Mouse (Mus musculus) small intestine, adult 2 months (tissue): ENCODE data around the gene Atp6v0a1. TPM values are rescaled to one million over a fixed set of nuclear protein-coding genes. Genes with fewer than 3 reads are reported as not detected.

Experiments used
- H3K27ac ChIP-seq: fragments of 200-500 bp; 2 replicates; pipeline ENCODE4 v1.5.1; 2012; ENCODE audit warnings: low read depth, low read length, control low read depth, inconsistent platforms; ENCODE audit not compliant: insufficient read depth
- H3K27me3 ChIP-seq: fragments of 200-500 bp; 2 replicates; pipeline ENCODE4 v1.6.1; 2012; ENCODE audit warnings: mild to moderate bottlenecking, moderate library complexity, low read length, inconsistent platforms; ENCODE audit not compliant: control insufficient read depth, insufficient read depth
- H3K36me3 ChIP-seq: fragments of 200-500 bp; 2 replicates; pipeline ENCODE4 v1.6.1; 2012; ENCODE audit warnings: mild to moderate bottlenecking, low read length, control low read depth, inconsistent platforms; ENCODE audit not compliant: control insufficient read depth, insufficient read depth
- H3K4me1 ChIP-seq: fragments of 200-500 bp; 2 replicates; pipeline ENCODE4 v1.6.1; 2012; ENCODE audit warnings: low read length, inconsistent platforms, mixed read lengths; ENCODE audit not compliant: control insufficient read depth, insufficient read depth, insufficient read length
- H3K4me3 ChIP-seq: fragments of 200-500 bp; 2 replicates; pipeline ENCODE4 v1.5.1; 2012; ENCODE audit warnings: low read depth, mild to moderate bottlenecking, control low read depth, inconsistent platforms, low read length, moderate library complexity
- CTCF ChIP-seq: fragments of 200-500 bp; IDR thresholded peaks from 2 replicates; pipeline ENCODE4 v1.5.1; 2012; ENCODE audit warnings: low read depth, mild to moderate bottlenecking, control low read depth, inconsistent platforms, low read length, moderate library complexity, mixed read lengths; ENCODE audit not compliant: insufficient replicate concordance, insufficient read length; ENCODE audit errors: extremely low read depth
- POLR2A ChIP-seq: fragments of 200-500 bp; IDR thresholded peaks from 2 replicates; pipeline ENCODE4 v1.6.1; 2012; ENCODE audit warnings: low read depth, mild to moderate bottlenecking, control low read depth, inconsistent platforms, low read length, moderate library complexity
- WGBS: fragments of 180-500 bp; shearing (Covaris S2); methylation state at CpG from one replicate; pipeline ENCODE4 v1.1.7; 2018; 5-methylcytosine and 5-hydroxymethylcytosine counted together
- polyA plus RNA-seq: library from polyadenylated mRNA; depleted of rRNA; stranded (reverse); fragments of >200 nt; gene quantifications from 2 replicates; pipeline ENCODE4 v1.2.3, GENCODE M21; 2012

The Atp6v0a1 gene
- polyA plus RNA-seq, 1 experiment, result 69.5 TPM

DNA sequence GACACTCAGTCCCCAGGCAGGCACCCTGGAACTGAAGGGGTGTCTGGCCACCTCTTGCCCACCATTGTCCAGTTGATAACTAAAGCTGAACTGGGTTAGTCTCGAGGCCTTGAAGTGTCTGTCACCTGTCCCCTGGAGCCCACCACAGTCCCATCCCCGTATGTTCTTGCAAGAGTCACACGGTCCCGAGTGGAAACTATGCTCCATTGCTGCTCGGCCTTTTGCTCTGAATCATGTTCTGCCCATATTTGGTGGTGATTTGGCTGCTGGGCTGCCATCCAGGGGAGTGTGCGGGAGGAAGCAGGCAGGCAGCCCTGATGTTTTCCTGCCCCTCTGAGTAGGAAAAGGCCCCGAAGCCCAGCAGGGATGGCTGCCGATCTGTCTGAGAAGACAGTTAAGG lies 50.9 kb downstream of the Atp6v0a1 start:
- Histone ChIP-seq H3K4me3 (no peak overlapping the region), H3K27me3 (no peaks in the 10 kb centered on the region), H3K27ac (peak overlapping the region; percentile 88), H3K36me3 (peaks cover 7% of the 10 kb centered on the region; the same call in 1 of the 2 replicates), H3K4me1 (peaks cover 46% of the 10 kb centered on the region)
- 56% methylated on average over 8 of the region's 8 CpGs for WGBS
- TF ChIP-seq CTCF (no peak), POLR2A (no peak)

DNA sequence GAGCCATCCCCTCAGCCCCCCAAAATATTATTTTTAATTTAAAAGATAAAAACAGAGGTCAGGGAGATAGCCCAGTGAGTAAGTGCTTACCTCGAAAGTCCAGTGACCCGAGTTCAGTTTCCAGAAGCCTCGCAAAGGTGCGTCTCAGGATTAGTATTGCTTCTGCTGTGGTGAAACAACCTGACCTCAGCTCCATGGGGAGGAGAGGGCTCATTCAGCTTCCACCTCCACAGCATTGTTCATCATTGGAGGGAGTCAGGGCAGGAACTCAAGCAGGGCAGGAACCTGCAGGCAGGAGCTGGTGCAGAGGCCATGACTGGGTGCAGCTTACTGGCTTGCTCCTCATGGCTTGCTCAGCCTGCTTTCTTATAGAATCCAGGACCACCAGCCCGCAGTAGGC lies 51.8 kb downstream of the Atp6v0a1 start:
- Histone ChIP-seq H3K27ac (no peak overlapping the region; the same call in 1 of the 2 replicates), H3K36me3 (peaks cover 7% of the 10 kb centered on the region; the same call in 1 of the 2 replicates), H3K4me3 (no peak overlapping the region), H3K27me3 (no peaks in the 10 kb centered on the region), H3K4me1 (peaks cover 40% of the 10 kb centered on the region)
- TF ChIP-seq CTCF, result no peak
- no peak for TF ChIP-seq POLR2A
- 91% methylated on average over 5 of the region's 5 CpGs for WGBS

GRCm38 (mm10) chr11:101062165-101062884 lies 53.1 kb downstream of the Atp6v0a1 start:
- peak overlapping the region; percentile 89 for H3K27ac ChIP-seq
- H3K36me3 ChIP-seq, result peaks cover 5% of the 10 kb centered on the region; the same call in 1 of the 2 replicates
- peaks cover 33% of the 10 kb centered on the region for H3K4me1 ChIP-seq
- TF ChIP-seq CTCF, result no peak
- TF ChIP-seq POLR2A, result no peak
- H3K4me3 ChIP-seq, result no peak overlapping the region
- WGBS, result 74% methylated on average over 12 of the region's 12 CpGs
- H3K27me3 ChIP-seq, result no peaks in the 10 kb centered on the region

DNA sequence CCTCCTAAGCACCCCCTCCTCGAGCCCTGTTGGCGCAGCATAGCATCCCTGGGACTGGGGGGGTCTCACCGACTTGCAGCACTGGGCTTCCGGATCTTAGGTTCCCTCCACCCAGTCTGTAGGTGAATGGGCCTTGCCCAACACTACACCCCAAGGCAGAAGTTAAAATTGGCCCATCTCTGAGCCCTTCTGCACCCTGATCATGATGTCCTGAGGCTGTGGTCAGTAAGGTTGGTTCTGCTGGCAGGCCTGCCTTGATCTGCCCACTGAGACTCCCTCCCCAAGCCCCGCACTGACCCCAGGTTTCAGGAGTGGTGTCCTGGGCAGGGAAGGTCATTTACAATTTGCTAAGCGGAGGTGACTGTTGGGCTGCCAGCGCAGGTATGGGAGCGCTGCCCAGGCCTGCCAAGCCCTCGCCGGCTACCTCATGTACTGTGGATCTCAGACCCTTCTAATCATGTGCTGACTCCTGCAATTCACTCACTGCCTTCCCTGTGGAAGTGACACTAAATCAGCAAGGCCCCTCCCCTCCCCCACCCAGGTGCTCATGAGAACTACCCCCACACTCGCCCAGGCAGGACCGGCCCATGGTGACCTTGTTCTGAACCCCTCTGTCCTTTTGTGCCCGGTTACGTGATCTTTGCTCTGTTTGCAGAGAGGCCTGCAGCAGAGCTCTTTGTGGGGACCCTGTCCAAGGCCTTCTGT lies 53.9 kb downstream of the Atp6v0a1 start:
- H3K4me1 ChIP-seq, result peaks cover 28% of the 10 kb centered on the region
- TF ChIP-seq POLR2A (no peak), CTCF (no peak)
- H3K36me3 ChIP-seq, result peaks cover 5% of the 10 kb centered on the region; the same call in 1 of the 2 replicates
- H3K27ac ChIP-seq, result peak overlapping the region; percentile 89
- H3K4me3 ChIP-seq, result no peak overlapping the region
- 45% methylated on average over 14 of the region's 14 CpGs for WGBS
- H3K27me3 ChIP-seq, result no peaks in the 10 kb centered on the region

- Histone ChIP-seq H3K36me3 (peaks cover 4% of the 10 kb centered on the region; the same call in 1 of the 2 replicates), H3K4me1 (peaks cover 26% of the 10 kb centered on the region), H3K27ac (peak overlapping the region; percentile 89), H3K27me3 (no peaks in the 10 kb centered on the region), H3K4me3 (no peak overlapping the region)
- 4% methylated on average over 12 of the region's 12 CpGs for WGBS
- TF ChIP-seq POLR2A (no peak; the same call in 1 of the 2 replicates), CTCF (no peak)
Observed at GRCm38 (mm10) chr11:101063676-101064327, 54.5 kb downstream of the Atp6v0a1 start.

- Histone ChIP-seq H3K27ac (peak overlapping the region; percentile 89), H3K27me3 (no peaks in the 10 kb centered on the region), H3K4me3 (no peak overlapping the region), H3K36me3 (peaks cover 4% of the 10 kb centered on the region; the same call in 1 of the 2 replicates), H3K4me1 (peaks cover 26% of the 10 kb centered on the region)
- TF ChIP-seq POLR2A, result no peak
- no peak for TF ChIP-seq CTCF
- 16% methylated on average over 4 of the region's 4 CpGs for WGBS
Observed at GRCm38 (mm10) chr11:101064462-101064861, 55.2 kb downstream of the Atp6v0a1 start.

DNA sequence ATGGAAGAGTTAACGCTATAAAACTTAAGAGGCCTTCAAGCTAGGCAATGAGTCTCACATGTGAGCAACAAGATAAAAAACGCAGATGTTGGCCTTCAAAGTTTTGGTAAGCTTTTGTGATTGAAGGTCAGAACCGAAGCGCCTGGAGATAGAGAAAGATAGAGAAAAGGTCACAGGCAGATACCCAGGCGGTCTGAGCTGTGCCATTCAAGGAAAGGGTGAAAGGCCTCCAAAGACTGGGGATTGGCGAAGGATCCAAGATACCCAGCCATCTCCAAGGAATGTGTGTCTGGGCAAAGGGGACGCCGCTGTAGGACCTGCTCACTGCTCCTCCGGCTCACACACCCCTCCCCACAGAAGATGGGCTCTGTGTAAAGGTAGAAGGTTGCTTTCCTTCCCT lies 55.8 kb downstream of the Atp6v0a1 start:
- TF ChIP-seq POLR2A (no peak), CTCF (no peak)
- Histone ChIP-seq H3K4me1 (peaks cover 26% of the 10 kb centered on the region), H3K27me3 (no peaks in the 10 kb centered on the region), H3K27ac (no peak overlapping the region), H3K4me3 (no peak overlapping the region), H3K36me3 (peaks cover 4% of the 10 kb centered on the region; the same call in 1 of the 2 replicates)
- whole genome bisulfite sequencing, result 47% methylated on average over 9 of the region's 9 CpGs
